Mouse (Mus musculus): Measurements from ENCODE around the gene Ddhd1.

- TF ChIP-seq EP300 (optimal IDR thresholded peaks at IDR 0.05) (no peak), CTCF (IDR thresholded peaks at IDR 0.05; ENCODE audit: low read depth) (no peak)
Observed at GRCm38 (mm10) chr14:45593261-45593660, 64.7 kb downstream of the Ddhd1 start.

Data from stomach, postnatal 0 days (tissue).